Mouse (Mus musculus): ENCODE results near the gene Ctcfl. TPM values are rescaled to one million over a fixed set of nuclear protein-coding genes. Genes with fewer than 3 reads are reported as not detected.
"Not testable (repeated sequence)": the region's sequence is repeated elsewhere in the genome, so short reads cannot be mapped to it uniquely, and the experiment has no call there.

Gene Ctcfl
- polyA plus RNA-seq, 1 experiment from 2014 or later = 0.25 TPM

DNA sequence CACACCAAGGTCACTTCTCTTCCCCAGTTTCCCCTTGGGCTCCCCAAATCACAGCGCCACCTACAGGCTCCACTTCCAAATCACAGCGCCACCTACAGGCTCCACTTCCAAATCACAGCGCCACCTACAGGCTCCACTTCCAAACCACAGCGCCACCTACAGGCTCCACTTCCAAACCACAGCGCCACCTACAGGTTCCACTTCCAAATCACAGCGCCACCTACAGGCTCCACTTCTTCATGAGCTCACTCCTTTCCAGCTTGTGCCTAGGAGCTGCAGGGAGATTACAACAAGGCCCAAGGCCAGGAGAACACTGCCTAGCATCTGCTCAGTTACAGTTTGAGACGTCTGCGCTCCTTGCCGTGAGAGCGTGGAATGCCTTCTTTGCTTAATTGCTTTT is 22.0 kb downstream of the Ctcfl start:
- not testable (repeated sequence) for H3K36me3 ChIP-seq (replicated peaks; ENCODE audit: insufficient read depth, low read length); H3K4me2 ChIP-seq (ENCODE audit: low read depth, low read length); ATAC-seq; H3K9me3 ChIP-seq (ENCODE audit: low read length); H3K9ac ChIP-seq (replicated peaks); H3K4me1 ChIP-seq (ENCODE audit: insufficient read depth); H3K4me3 ChIP-seq (ENCODE audit: low read depth, low read length); H3K27me3 ChIP-seq (ENCODE audit: insufficient read depth, low read length); H3K27ac ChIP-seq (ENCODE audit: low read depth)
- WGBS (ENCODE audit: insufficient replicate concordance) = 83% methylated on average over 10 of the region's 10 CpGs
- peak; percentile 95 for TF ChIP-seq CTCF (IDR thresholded peaks at IDR 0.05; ENCODE audit: low read depth)
- peak; percentile 40 for DNase-seq

DNA sequence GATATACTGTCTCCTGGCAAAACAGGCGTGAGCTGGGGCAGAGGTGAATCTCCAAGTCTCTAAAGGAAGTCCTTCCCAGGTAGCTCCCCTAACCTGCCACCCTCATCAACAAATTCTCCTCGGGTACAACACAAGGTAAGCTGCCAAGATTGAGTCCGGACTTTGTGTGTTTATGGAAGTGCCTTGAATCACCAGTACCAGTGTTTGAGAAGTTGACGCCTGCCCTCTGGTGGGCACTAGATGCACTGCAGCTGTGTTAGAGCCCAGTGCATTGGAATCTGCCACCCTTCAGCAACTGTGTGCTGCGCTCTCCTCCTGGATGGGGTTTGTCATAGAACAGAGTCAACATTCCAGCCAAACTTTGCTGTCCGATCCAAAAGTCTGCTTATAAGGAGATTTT is 29.9 kb downstream of the Ctcfl start:
- ATAC-seq = peak; percentile 68
- Histone ChIP-seq H3K27me3 (ENCODE audit: insufficient read depth, low read length) (no peaks in the 10 kb centered on the region), H3K9me3 (ENCODE audit: low read length) (no peaks in the 10 kb centered on the region), H3K4me2 (ENCODE audit: low read depth, low read length) (no peak overlapping the region), H3K4me3 (ENCODE audit: low read depth, low read length) (no peak overlapping the region), H3K36me3 (replicated peaks; ENCODE audit: insufficient read depth, low read length) (no peaks in the 10 kb centered on the region), H3K4me1 (ENCODE audit: insufficient read depth) (no peaks in the 10 kb centered on the region), H3K9ac (replicated peaks) (no peak overlapping the region), H3K27ac (ENCODE audit: low read depth) (no peak overlapping the region)
- peak; percentile 89 for DNase-seq
- TF ChIP-seq EP300 (IDR thresholded peaks at IDR 0.05; ENCODE audit: low read depth) = no peak
- peak; percentile 98 for TF ChIP-seq CTCF (IDR thresholded peaks at IDR 0.05; ENCODE audit: low read depth)
- 17% methylated on average over 6 of the region's 6 CpGs for WGBS (ENCODE audit: insufficient replicate concordance)

DNA sequence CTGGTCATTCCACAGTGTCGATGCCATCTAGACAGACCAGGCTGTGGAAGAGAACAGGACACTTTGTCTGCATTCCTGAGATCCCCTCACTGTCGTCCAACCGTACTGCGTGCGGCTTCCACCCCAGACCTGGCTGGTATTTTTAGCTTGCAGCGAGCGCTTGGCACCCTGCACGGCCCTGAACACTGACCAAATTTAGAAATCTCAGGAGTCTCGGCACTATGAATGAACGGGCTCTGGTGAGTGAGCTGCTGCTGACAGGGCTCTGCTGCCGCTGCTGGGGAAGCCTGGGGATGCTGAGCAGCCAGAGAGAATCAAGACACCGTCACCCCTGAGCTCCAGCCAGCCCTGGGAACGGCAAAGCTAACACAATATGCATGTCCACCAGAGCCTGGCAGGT is 31.9 kb downstream of the Ctcfl start:
- Histone ChIP-seq H3K27ac (ENCODE audit: low read depth) (no peak overlapping the region), H3K36me3 (replicated peaks; ENCODE audit: insufficient read depth, low read length) (no peaks in the 10 kb centered on the region), H3K9ac (replicated peaks) (no peak overlapping the region), H3K4me3 (ENCODE audit: low read depth, low read length) (no peak overlapping the region), H3K9me3 (ENCODE audit: low read length) (no peaks in the 10 kb centered on the region), H3K27me3 (ENCODE audit: insufficient read depth, low read length) (no peaks in the 10 kb centered on the region), H3K4me2 (ENCODE audit: low read depth, low read length) (no peak overlapping the region), H3K4me1 (ENCODE audit: insufficient read depth) (peaks cover 7% of the 10 kb centered on the region; the same call in 1 of the 2 replicates)
- WGBS (ENCODE audit: insufficient replicate concordance) = 70% methylated on average over 13 of the region's 13 CpGs
- DNase-seq (peak; percentile 10), ATAC-seq (no peak)
- TF ChIP-seq EP300 (IDR thresholded peaks at IDR 0.05; ENCODE audit: low read depth) = no peak
- no peak for TF ChIP-seq CTCF (IDR thresholded peaks at IDR 0.05; ENCODE audit: low read depth)

DNA sequence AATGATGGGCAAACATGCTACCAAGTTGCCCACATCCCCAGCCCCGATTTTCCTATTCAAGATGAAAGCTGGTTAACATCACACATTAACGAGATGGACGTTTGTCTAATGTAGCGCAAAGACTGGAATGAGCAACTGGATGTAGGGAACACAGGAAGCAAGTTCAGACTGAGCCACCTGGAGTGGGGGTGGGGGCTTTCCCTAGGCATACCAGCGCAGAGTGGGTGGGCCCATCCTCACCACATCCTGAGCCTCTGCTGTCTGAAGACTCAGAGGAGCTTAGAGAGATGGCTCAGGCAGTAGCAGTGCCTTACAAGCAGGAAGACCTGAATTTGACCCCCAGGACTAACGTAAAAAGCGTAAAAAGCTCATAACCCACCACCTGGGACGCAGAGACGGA is 33.6 kb downstream of the Ctcfl start:
- no peak overlapping the region for H3K27ac ChIP-seq (ENCODE audit: low read depth)
- DNase-seq = no peak
- 68% methylated on average over 9 of the region's 9 CpGs for WGBS (ENCODE audit: insufficient replicate concordance)
- no peak overlapping the region for H3K4me3 ChIP-seq (ENCODE audit: low read depth, low read length)
- TF ChIP-seq EP300 (IDR thresholded peaks at IDR 0.05; ENCODE audit: low read depth) = no peak
- no peak for TF ChIP-seq CTCF (IDR thresholded peaks at IDR 0.05; ENCODE audit: low read depth)
- H3K4me2 ChIP-seq (ENCODE audit: low read depth, low read length) = no peak overlapping the region
- no peaks in the 10 kb centered on the region for H3K27me3 ChIP-seq (ENCODE audit: insufficient read depth, low read length)
- no peaks in the 10 kb centered on the region for H3K9me3 ChIP-seq (ENCODE audit: low read length)
- peaks cover 7% of the 10 kb centered on the region; the same call in 1 of the 2 replicates for H3K4me1 ChIP-seq (ENCODE audit: insufficient read depth)
- no peaks in the 10 kb centered on the region for H3K36me3 ChIP-seq (replicated peaks; ENCODE audit: insufficient read depth, low read length)
- no peak overlapping the region for H3K9ac ChIP-seq (replicated peaks)
- no peak for ATAC-seq

DNA sequence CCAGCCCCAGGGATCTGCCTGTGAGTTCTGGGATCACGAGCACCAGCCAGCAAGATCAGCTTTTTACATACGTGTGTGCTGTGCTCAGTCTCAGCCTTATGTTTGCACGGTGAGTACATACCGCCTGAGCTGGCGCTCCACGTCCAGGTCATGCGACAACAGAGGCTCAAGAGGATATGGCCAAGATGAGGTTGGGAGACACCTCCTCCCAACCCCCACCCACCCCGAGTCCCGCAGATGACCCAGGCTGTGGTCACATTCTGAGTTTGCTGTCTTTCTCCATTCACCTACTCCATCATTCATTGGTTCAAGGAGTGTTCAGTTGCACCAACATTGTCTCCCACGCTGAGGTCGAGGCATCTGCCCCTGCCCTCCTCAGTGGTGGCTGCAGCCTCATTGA is 34.5 kb downstream of the Ctcfl start:
- 88% methylated on average over 11 of the region's 11 CpGs for WGBS (ENCODE audit: insufficient replicate concordance)
- no peak overlapping the region for H3K27ac ChIP-seq (ENCODE audit: low read depth)

DNA sequence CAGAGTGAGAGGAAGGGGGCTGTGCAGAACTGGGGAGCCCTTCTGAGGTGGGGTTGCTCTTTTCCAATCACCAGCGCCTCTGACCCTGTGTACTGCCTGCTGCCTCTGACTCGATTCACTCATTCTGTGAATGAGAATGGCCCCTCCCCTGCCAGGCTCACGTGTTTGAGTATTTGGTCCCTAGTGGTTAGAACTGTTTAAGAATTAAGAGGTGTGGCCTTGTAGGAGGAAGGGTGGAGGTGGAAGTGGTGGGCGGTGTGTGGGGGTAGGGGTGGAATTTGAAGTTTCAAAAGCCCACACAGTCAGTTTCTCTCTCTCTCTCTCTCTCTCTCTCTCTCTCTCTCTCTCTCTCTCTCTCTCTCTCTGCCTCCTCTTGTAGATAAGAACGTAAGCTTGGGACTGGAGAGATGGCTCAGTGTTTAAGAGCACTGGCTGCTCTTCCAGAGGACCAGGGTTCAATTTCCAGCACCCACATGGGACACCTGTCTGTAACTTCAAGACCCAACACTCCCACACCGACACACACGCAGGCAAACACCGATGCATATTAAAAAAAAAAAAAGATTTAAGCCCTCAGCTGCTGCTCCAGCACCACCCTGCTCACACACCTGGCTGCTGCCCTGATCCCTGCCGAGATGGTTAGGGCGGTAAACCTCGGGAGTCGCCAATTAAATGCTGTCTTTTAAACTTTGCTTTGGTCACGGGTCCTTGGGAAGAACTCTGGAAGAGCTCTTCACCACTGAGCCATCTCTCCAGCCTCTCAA is 35.4 kb downstream of the Ctcfl start:
- Histone ChIP-seq H3K4me2 (ENCODE audit: low read depth, low read length) (peak overlapping the region; percentile 45), H3K9ac (replicated peaks) (peak overlapping the region; percentile 30; the same call in 1 of the 2 replicates), H3K4me3 (ENCODE audit: low read depth, low read length) (no peak overlapping the region), H3K4me1 (ENCODE audit: insufficient read depth) (peaks cover 7% of the 10 kb centered on the region; the same call in 1 of the 2 replicates), H3K27ac (ENCODE audit: low read depth) (peak overlapping the region; percentile 44; the same call in 1 of the 2 replicates), H3K9me3 (ENCODE audit: low read length) (no peaks in the 10 kb centered on the region), H3K27me3 (ENCODE audit: insufficient read depth, low read length) (no peaks in the 10 kb centered on the region), H3K36me3 (replicated peaks; ENCODE audit: insufficient read depth, low read length) (no peaks in the 10 kb centered on the region)
- ATAC-seq (peak; percentile 69), DNase-seq (peak; percentile 66)
- 21% methylated on average over 13 of the region's 13 CpGs for WGBS (ENCODE audit: insufficient replicate concordance)
- TF ChIP-seq CTCF (IDR thresholded peaks at IDR 0.05; ENCODE audit: low read depth) = no peak; the same call in 1 of the 2 replicates

More for the DNA sequence above, 34.5 kb downstream of the Ctcfl start:
- peaks cover 7% of the 10 kb centered on the region; the same call in 1 of the 2 replicates for H3K4me1 ChIP-seq (ENCODE audit: insufficient read depth)
- no peak overlapping the region for H3K4me3 ChIP-seq (ENCODE audit: low read depth, low read length)
- H3K4me2 ChIP-seq (ENCODE audit: low read depth, low read length) = no peak overlapping the region
- no peaks in the 10 kb centered on the region for H3K36me3 ChIP-seq (replicated peaks; ENCODE audit: insufficient read depth, low read length)
- DNase-seq (peak; percentile 10), ATAC-seq (no peak)
- TF ChIP-seq CTCF (IDR thresholded peaks at IDR 0.05; ENCODE audit: low read depth) (no peak), EP300 (IDR thresholded peaks at IDR 0.05; ENCODE audit: low read depth) (no peak)
- H3K9ac ChIP-seq (replicated peaks) = no peak overlapping the region
- no peaks in the 10 kb centered on the region for H3K9me3 ChIP-seq (ENCODE audit: low read length)
- no peaks in the 10 kb centered on the region for H3K27me3 ChIP-seq (ENCODE audit: insufficient read depth, low read length)

All from liver, postnatal 0 days (tissue).